Mouse (Mus musculus) neutrophil, adult 5-6 weeks (primary cell): ENCODE results near the gene Dlgap3. TPM values are rescaled to one million over a fixed set of nuclear protein-coding genes. Genes with fewer than 3 reads are reported as not detected.

Source experiments
- ATAC-seq: fragments of 151-379, 151-347 bp; 2 replicates; pipeline ENCODE4 v1.8.0; 2017; ENCODE audit warnings: mild to moderate bottlenecking, moderate TSS enrichment; ENCODE audit not compliant: insufficient number of reproducible peaks, poor library complexity, low FRiP score, severe bottlenecking; ENCODE audit errors: extremely low read depth
- total RNA-seq: library from RNA; stranded (forward); fragments of 200-1000 nt; gene quantifications from 2 replicates; pipeline ENCODE4 v1.2.3, GENCODE M21; 2017

The Dlgap3 gene
- total RNA-seq, 1 experiment from 2014 or later = 0.12 TPM

DNA sequence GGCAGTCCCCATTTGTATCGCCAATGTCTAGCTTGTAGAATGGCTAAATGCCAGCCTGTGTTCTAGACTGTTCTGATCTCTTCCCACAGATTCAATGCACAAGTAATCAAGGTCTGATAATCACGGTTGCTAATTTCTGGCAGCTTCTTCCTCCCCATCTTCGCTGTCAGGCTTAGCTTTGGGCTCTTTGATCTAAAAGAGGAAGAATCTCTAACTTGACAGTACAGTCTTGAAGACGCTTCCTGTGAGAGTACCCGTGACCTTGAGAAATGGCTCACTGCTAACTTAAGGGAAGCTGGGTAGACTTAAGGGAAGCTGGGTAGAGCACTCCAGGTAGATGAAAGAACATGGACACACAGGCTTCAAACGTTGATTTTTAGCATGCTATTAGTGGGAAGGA is 73.7 kb downstream of the Dlgap3 start:
- ATAC-seq = peak; percentile 44; the same call in 1 of the 2 replicates

DNA sequence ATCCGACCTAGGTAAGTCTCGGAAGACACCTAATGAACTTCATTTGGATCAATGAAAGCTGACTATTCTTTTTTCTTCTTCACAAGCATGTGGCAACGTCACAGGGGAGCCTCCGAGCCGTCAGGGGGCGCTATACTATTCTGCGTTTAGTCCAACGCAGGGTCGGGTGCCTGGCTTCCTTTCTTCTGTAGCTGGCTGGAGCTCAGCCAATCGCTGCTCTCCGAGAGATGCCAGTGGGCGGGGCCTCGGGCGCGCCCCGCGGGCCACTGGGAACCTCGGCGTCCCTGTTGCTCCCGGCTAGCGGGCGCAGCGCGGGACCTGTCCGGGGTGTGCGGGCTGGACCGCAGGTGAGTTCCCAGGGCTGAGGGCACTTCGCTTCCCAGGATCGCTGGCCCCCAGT is 74.5 kb downstream of the Dlgap3 start, which contains the start of gene Smim12:
TSS of gene Smim12 (plus strand) at position 233 of the 400 bp plus-strand sequence.
- peak; percentile 98 for ATAC-seq

DNA sequence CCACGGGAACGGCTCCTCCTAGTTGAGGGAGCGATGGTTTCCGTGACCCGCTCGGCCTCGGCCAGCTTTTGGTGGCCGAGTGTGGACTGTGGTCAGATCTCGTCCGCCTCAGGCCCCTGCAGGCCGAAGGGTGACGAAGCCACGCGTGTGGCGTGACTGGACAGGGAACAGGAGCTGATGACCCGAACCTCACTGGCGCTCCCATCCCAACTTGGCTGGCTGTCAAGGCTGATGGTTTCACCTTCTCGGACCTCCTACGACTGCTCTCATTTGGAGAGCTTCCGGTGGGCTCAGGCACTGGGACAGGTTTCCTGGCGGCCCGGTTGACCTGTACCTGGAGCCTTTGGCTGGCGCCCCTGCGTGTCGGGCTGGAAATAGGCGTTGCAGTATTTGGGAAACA is 74.9 kb downstream of the Dlgap3 start:
- ATAC-seq = no peak

DNA sequence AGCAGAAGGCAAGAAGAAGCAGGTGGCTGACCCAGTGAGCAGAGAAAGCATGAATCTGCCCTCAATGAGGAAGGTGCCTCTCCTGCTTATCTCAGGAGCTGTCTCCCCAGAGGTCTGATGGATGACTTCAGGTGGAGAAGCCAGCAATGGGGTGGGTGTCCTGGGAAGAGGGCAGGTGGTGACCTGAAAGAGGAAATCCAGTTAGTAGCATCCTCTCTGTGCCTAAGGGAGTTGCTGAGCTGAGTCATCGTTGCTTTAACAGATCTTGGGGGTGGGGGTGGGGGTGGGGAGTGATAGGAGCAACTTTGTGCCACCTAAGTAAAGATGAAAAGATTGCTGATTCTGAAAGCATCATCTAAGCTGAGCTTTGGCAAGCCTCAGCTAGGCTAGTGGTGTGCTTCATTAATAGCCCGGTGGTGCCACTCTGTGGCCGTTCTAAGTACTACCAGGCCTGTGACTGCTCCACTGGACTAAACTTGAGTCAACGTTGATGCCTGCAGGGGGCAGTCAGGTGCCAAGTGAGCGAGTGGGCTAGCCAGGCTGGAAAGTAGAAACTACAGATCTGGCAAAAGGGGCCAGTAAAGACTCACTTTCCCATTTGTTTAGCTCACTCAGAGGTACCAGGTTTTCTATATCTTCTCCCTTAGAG is 80.8 kb downstream of the Dlgap3 start:
- peak; percentile 98 for ATAC-seq

DNA sequence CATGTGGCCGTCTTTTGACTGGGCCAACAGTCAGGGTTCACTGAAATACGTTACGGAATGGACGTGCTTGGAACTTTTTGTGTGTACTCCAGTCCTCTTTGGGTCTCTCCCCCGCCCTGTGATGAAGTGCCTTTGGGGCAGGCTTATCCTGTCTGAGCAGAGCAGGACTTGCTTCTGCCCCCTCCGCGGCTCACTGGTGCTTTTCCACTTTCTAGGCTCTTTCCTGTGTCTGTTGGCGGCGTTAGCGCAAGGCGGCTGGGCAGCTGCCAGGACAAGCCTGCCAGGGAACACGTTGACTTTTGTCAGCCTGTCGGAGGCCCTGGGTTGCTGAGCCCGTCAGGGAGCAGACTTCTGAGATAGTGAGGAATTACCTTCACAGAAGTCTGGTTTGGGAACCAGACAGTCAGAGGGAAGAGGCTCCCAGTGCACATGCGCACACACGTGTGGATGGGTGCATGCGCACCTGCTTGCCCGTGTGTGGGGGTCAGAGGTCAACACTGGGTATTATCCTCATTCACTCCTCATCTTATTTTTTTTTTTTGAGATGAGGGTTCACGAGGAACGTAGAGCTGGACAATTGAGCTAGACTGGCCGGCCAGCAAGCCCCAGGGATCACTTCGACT is 83.1 kb downstream of the Dlgap3 start:
- ATAC-seq = no peak

DNA sequence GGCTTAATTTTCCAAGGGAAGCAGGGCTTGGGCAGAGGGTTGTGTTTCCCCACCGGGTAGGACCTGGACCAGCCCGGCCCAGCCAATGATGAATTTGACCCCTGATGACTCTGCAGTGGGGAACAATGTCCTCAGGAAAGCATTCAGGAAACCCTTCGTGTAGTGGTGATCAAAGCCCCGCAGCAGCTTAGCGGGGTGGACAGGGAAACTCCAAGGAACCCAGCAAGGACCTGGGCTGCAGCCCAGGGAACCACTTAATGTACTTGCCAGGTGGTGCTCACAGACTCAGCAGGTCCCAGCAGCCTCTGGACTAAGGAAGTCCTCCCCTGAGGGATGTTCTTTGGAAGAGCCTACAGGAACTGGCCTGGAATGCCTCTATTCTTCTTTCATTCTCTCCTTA is 87.7 kb downstream of the Dlgap3 start:
- ATAC-seq = no peak

DNA sequence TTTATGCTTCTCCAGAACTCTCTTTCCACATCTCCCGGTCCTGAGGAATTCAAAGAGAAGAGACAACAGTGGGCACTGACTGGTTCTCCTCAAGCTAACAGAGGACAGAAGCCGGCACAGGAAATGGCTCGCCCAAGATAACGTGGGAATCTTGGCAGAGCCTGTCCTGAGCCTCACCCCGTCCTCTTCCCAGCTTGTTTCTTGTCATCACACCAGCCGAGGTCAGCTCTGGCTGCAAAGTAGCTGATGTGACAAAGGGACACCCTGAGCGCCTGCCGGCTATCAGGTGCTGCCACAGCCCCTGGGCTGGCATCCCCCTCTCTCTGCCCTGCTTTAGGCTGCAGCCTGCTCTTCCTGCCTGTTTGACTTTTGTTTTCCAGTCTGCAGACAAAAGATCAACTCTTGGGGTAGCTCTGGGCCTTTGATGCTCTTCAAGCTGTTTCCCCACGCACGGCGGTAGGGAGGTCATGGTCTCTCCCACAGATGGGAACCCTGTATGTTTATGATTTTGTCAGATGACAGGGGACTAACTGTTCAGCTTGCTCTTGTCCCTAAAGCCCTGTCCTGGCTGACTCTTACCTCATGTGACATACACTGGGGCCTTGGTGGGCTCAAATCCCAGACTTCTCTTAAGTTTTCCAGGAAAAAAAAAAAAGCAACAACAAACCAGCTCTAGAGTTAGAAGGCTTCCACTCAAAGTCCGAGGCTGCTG is 89.3 kb downstream of the Dlgap3 start:
- no peak for ATAC-seq

DNA sequence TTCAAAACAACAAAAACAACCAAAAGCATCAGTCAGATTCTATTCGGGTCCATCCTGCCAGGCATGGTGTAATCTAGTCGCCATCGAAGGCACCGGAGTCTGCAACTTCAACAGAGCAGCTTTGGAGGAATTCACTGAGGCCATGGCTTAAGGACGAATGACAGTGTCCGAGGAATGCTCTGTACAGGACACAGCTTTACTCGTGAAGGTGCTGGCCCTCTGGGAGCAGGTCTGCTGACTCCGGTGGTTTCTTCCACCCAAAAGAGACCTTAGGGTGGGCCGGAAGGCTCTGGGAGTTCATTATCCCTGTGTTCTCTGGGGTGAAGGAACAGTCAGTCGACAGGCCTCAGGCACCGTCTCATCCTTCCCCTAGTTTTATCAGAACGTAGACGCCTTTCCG is 92.6 kb downstream of the Dlgap3 start:
- no peak for ATAC-seq

DNA sequence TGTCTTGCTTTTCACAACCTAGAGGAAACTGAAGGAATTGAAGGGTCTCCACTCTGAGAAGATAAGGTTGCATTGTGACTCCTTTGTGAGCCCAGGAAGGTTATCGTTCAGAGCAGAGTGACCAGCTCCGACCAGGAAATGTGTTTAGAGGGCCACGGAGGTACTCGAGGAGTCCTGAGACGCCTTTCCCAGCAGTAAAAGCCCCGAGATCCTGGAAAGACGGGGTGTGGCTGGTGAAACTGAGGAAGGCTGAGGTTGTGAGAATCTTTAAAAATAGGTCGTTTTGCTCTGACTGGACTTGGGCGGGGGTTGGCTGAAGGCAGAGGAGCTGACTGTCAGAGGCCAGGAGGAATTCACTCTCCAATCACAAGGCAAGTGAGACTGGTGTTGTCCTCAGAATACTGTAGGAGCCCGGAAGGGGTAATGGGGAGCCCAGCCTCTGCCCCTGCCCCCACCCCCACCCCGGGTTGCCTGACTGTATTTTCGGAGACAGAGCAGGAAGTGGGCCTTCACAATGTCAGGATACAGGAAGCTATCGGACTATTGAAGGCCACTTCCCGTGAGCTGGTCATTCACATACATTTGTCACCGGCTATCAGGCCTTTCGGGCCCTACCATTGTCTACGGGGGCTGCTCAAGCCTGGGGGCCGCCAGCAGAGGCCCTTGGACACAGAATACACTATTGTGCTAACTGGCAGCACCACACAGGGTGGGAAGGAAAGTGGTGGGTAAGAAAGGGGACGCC is 94.6 kb downstream of the Dlgap3 start:
- ATAC-seq = no peak

DNA sequence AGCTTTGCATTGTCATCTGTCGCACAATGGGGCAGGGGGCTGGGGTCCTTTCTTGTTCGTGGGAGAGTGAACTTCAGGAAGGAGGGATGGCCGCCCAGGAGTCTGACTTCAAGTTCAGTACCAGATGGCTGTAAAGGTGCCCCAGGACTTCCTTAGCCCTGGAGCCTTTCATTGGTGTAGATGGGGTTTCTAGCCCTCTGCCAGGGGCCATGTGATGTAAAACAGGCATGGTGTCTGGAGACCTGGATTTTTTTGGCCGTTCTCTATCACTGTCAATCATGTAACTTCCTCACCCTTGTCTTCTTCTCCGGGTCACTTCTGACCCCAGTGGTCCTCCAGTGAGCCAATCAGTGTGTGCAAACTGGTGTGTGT is 95.2 kb downstream of the Dlgap3 start:
- no peak for ATAC-seq

DNA sequence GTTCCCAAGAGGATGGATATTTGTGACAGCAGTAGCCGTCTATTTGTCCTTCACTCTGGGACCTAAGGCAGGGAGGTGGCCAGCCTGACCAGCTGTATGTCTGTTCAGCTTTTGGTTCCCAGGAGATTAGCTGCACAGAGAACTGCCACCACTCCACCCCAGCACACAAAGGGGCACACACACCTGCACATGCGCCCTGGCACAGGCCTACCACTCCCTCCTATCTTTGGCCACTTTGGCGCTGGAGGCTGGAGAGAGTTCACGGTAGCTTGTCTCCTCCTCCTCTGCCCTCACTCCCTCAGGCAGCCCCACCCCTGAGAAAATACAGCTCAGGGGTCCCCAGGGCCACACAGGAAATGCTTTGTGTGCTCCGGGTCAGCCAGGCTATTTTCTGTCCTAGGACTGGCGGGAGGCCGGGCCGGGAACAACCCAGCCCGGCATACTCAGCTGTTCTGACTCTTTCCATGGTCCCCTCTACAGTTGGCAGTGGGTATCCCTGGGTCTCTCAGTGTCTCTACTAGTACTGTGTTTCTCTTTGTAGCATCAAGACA is 109.5 kb downstream of the Dlgap3 start:
- no peak for ATAC-seq

DNA sequence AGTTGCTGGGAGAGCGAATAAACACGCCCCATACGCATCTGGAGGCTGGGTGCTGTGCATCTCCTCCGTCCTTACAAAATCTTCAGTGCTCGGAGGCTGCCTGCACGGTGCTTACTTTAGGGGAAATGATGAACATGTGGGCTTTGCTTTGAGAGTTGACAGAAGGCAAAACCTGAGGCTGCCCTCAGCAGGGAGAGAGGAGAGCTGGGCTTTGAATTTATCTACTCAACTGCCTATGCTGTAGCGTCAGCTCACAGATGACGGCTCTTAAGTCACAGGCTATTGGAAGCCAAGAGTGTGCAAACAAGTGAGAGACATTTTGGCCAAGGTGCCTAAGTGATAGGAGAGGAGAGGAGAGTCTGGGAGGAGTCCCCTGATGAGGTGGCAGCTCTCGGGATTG is 110.2 kb downstream of the Dlgap3 start:
- ATAC-seq = no peak

Other genes with a start within 250 kb of the Dlgap3 start
- 27.4 and 40.6 TPM in 2 replicates for gene Zmym4, start 201.1 kb upstream of the Dlgap3 start, total RNA-seq
- gene Sfpq, start 147.9 kb upstream of the Dlgap3 start, total RNA-seq = 818 and 867 TPM in 2 replicates
- 18.4 and 18.7 TPM in 2 replicates for gene Zmym1, start 108.1 kb upstream of the Dlgap3 start, total RNA-seq
- gene Zmym6, start 91.8 kb upstream of the Dlgap3 start, total RNA-seq = 31.3 and 34.6 TPM in 2 replicates
- gene Tmem35b, start 45.5 kb upstream of the Dlgap3 start, total RNA-seq = 7.6 and 8.1 TPM in 2 replicates
- gene Smim12, start 74.6 kb downstream of the Dlgap3 start, total RNA-seq = 17.3 and 25.8 TPM in 2 replicates
- not detected in 2 replicates for gene Gja4, start 144.8 kb downstream of the Dlgap3 start, total RNA-seq
- gene Gjb3, start 161.6 kb downstream of the Dlgap3 start, total RNA-seq = not detected in 2 replicates
- gene Gjb4, start 184.9 kb downstream of the Dlgap3 start, total RNA-seq = not detected in 2 replicates
- gene Gjb5, start 189.0 kb downstream of the Dlgap3 start, total RNA-seq = not detected in 2 replicates